Mouse (Mus musculus) heart, embryonic 10.5 days (tissue): ENCODE data around the gene Epb41l2. TPM values are rescaled to one million over a fixed set of nuclear protein-coding genes. Genes with fewer than 3 reads are reported as not detected.

Experiments
- DNase-seq: peaks from one replicate; pipeline ENCODE4 v3.0.0-alpha.2; 2017; ENCODE audit warnings: low spot score
- H3K27ac ChIP-seq: fragments of 300-500 bp; sonication (generic); 2 replicates; pipeline ENCODE4 v1.5.1; 2016; ENCODE audit warnings: mild to moderate bottlenecking
- H3K27me3 ChIP-seq: fragments of 300-500 bp; sonication (generic); 2 replicates; pipeline ENCODE4 v1.6.1; 2016; ENCODE audit warnings: mild to moderate bottlenecking; ENCODE audit not compliant: poor library complexity, insufficient read depth, severe bottlenecking
- H3K36me3 ChIP-seq: fragments of 300-500 bp; sonication (generic); 2 replicates; pipeline ENCODE4 v1.6.1; 2016; ENCODE audit warnings: mild to moderate bottlenecking, moderate library complexity
- H3K4me1 ChIP-seq: fragments of 300-500 bp; sonication (generic); 2 replicates; pipeline ENCODE4 v1.6.1; 2016; ENCODE audit warnings: mild to moderate bottlenecking
- H3K4me3 ChIP-seq: fragments of 300-500 bp; sonication (generic); 2 replicates; pipeline ENCODE4 v1.5.1; 2016; ENCODE audit warnings: mild to moderate bottlenecking, moderate library complexity
- H3K9me3 ChIP-seq: fragments of 300-500 bp; sonication (generic); 2 replicates; pipeline ENCODE4 v1.6.1; 2016; ENCODE audit warnings: mild to moderate bottlenecking, moderate library complexity
- WGBS: fragments of 180-500 bp; shearing (Covaris S2); methylation state at CpG from one replicate; pipeline ENCODE4 v1.1.7; 2016; 5-methylcytosine and 5-hydroxymethylcytosine counted together
- polyA plus RNA-seq: library from polyadenylated mRNA; unstranded; fragments of >200 nt; fragmentation: Nextera tagmentation; extraction: Ambion mirVana; gene quantifications from 2 replicates; pipeline ENCODE4 v1.2.1, GENCODE M21; 2016

Epb41l2 gene
- polyA plus RNA-seq, 1 experiment from 2014 or later, result 55.6 TPM

- Histone ChIP-seq H3K27me3 (no peaks in the 10 kb centered on the region), H3K4me1 (peaks cover 31% of the 10 kb centered on the region), H3K9me3 (no peaks in the 10 kb centered on the region), H3K36me3 (no peaks in the 10 kb centered on the region), H3K4me3 (no peak overlapping the region), H3K27ac (no peak overlapping the region)
- DNase-seq, result no peak
- WGBS, result 53% methylated on average over 14 of the region's 14 CpGs
Observed at GRCm38 (mm10) chr10:25408136-25408650, 48.6 kb downstream of the Epb41l2 start.

DNA sequence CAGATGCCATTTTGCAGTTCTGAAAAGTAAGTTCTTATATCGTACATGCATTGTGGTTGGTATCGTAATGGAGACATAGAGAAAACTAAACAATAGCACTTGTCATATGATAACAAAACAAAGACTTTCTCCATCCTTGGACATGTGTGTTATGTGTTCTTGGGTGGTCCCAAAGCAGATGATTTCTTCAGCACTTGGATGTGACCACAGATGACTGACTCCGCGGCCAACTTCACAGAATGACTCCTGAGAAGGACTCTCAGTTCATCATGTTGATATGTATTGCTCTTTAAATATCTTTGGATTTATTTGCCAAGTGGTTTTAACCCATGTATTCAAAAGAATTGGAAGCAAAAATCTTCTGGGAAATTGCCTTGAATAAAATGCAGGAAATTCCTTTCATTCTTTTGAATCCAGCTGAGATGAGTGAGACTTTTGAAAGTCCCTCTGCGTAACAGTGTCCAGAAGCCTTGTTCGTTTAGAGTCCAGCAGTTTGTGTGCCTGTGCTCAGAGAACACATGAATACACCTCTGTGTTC, 52.3 kb downstream of the Epb41l2 start:
- no peak for DNase-seq
- Histone ChIP-seq H3K9me3 (no peaks in the 10 kb centered on the region), H3K27me3 (no peaks in the 10 kb centered on the region), H3K4me3 (no peak overlapping the region), H3K36me3 (no peaks in the 10 kb centered on the region), H3K27ac (no peak overlapping the region), H3K4me1 (peaks cover 14% of the 10 kb centered on the region)
- WGBS, result 70% methylated on average over 6 of the region's 6 CpGs

DNA sequence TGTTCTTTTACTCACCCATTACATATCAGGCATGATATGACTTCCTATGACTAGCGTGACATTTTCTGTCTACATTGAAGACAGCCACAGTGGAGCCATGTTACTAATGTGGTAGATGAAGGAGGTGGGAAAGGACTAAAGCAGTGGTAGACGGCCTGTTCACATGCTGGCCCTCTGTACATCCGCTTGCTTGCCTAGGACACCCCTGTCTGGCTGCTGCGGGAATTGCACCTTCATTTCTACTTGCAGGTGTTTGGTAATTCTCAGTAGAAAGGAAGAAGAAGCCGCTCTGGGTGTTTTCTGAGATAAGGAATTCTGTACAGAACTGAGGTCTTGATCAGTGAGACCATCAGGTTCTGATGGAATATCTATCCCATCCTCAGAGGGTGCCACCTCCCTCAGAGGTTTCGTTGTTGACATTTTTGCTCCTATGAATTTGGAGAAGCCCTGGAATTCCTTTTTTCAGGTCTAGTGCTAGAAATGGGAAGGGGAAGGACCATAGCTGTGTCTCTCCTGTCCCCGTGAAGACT, 55.7 kb downstream of the Epb41l2 start:
- H3K4me3 ChIP-seq, result no peak overlapping the region
- 74% methylated on average over 7 of the region's 7 CpGs for WGBS
- H3K4me1 ChIP-seq, result no peaks in the 10 kb centered on the region
- 0 out of 2 replicates have a peak, but pooled peaks cover 2% of the 10 kb centered on the region for H3K36me3 ChIP-seq
- no peaks in the 10 kb centered on the region for H3K9me3 ChIP-seq
- no peak for DNase-seq
- H3K27ac ChIP-seq, result no peak overlapping the region
- H3K27me3 ChIP-seq, result no peaks in the 10 kb centered on the region

DNA sequence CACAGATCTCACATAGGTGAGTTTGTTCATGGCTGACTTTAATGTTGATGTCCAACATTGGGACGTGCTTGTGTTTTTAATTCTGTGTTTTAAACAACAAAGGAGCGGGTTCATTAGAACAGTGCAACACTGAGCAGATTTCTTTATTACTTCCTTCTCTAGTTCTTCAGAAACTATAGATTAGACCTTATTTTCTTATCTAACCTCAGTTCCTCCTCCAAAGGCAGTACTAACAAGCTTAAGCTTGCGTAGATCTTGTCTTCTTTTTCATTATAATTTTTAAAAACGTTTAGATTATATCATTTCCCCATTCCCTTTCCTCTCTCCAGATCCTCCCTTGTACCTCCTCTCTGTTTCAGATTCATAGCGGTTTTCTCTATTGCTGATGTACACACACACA, 57.1 kb downstream of the Epb41l2 start:
- H3K27ac ChIP-seq, result no peak overlapping the region
- no peaks in the 10 kb centered on the region for H3K27me3 ChIP-seq
- H3K4me3 ChIP-seq, result no peak overlapping the region
- no peaks in the 10 kb centered on the region for H3K4me1 ChIP-seq
- H3K36me3 ChIP-seq, result 0 out of 2 replicates have a peak, but pooled peaks cover 2% of the 10 kb centered on the region
- WGBS, result 78% methylated on average over 5 of the region's 5 CpGs
- no peak for DNase-seq
- no peaks in the 10 kb centered on the region for H3K9me3 ChIP-seq

GRCm38 (mm10) chr10:25426058-25426457, 66.5 kb downstream of the Epb41l2 start:
- peak overlapping the region; percentile 86; the same call in 1 of the 2 replicates for H3K27ac ChIP-seq
- no peak overlapping the region for H3K4me3 ChIP-seq
- no peaks in the 10 kb centered on the region for H3K27me3 ChIP-seq
- DNase-seq, result peak; percentile 72
- H3K9me3 ChIP-seq, result no peaks in the 10 kb centered on the region
- peaks cover 45% of the 10 kb centered on the region for H3K4me1 ChIP-seq
- WGBS, result 4% methylated on average over 1 of the region's 1 CpGs
- H3K36me3 ChIP-seq, result no peaks in the 10 kb centered on the region

GRCm38 (mm10) chr10:25426814-25427213, 67.2 kb downstream of the Epb41l2 start:
- Histone ChIP-seq H3K36me3 (no peaks in the 10 kb centered on the region), H3K9me3 (no peaks in the 10 kb centered on the region), H3K4me3 (peak overlapping the region; percentile 33; the same call in 1 of the 2 replicates), H3K27ac (peak overlapping the region; percentile 86), H3K27me3 (no peaks in the 10 kb centered on the region), H3K4me1 (peaks cover 52% of the 10 kb centered on the region)
- peak; percentile 77 for DNase-seq
- WGBS, result 20% methylated on average over 4 of the region's 4 CpGs

- Histone ChIP-seq H3K4me3 (peak overlapping the region; percentile 33), H3K27me3 (no peaks in the 10 kb centered on the region), H3K4me1 (peaks cover 59% of the 10 kb centered on the region), H3K9me3 (no peaks in the 10 kb centered on the region), H3K36me3 (no peaks in the 10 kb centered on the region), H3K27ac (peak overlapping the region; percentile 86)
- WGBS, result 3% methylated on average over 7 of the region's 7 CpGs
- DNase-seq, result peak; percentile 80
Observed at GRCm38 (mm10) chr10:25427523-25427922, 67.9 kb downstream of the Epb41l2 start.

DNA sequence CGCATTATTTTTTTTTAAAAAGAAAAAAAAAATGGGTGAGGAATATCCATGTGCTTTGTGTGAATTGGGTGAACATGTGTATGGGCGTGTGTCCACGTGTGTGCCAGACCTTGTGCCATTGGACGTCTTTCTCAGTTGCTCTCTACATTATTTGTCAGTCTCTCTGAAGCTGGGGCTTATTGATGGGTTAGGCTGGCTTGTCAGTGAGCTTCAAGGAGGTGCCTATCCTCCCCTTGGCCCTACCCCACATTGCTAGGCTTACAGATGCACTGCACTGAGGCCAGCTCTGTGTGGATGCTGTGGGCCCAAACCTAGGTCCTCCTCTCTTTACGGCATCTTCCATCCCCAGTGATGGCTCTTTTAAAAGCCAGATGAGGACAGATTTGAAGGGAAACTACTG, 69.1 kb downstream of the Epb41l2 start:
- no peak overlapping the region for H3K27ac ChIP-seq
- WGBS, result 81% methylated on average over 5 of the region's 5 CpGs
- peak; percentile 43 for DNase-seq
- peaks cover 70% of the 10 kb centered on the region for H3K4me1 ChIP-seq
- H3K4me3 ChIP-seq, result no peak overlapping the region
- H3K9me3 ChIP-seq, result no peaks in the 10 kb centered on the region
- no peaks in the 10 kb centered on the region for H3K27me3 ChIP-seq
- no peaks in the 10 kb centered on the region for H3K36me3 ChIP-seq

GRCm38 (mm10) chr10:25429346-25429745, 69.7 kb downstream of the Epb41l2 start:
- no peaks in the 10 kb centered on the region for H3K9me3 ChIP-seq
- peak overlapping the region; percentile 37; the same call in 1 of the 2 replicates for H3K27ac ChIP-seq
- peaks cover 76% of the 10 kb centered on the region for H3K4me1 ChIP-seq
- H3K27me3 ChIP-seq, result no peaks in the 10 kb centered on the region
- peak; percentile 64 for DNase-seq
- H3K36me3 ChIP-seq, result no peaks in the 10 kb centered on the region
- no peak overlapping the region for H3K4me3 ChIP-seq
- 81% methylated on average over 4 of the region's 4 CpGs for WGBS

DNA sequence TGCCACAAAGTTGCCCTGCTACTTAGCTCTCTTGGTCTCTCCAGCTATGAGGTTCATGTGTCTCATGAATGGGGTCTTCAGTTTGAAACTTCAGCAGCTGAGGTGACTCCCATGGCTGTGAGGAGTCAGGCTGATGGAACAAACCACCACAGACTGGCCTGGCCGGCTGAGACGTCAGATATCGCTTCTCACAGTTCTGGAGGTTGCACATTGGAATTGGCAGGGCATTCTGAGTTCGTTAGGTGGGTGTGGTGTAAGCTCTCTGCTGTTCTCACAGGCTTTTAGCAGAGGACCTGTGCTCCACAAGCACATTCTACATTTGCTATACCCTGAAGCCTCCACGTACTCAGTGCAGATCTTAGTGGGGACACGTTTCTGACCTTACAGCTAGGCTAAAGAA, 71.3 kb downstream of the Epb41l2 start:
- WGBS, result 14% methylated on average over 6 of the region's 6 CpGs
- peaks cover 85% of the 10 kb centered on the region for H3K4me1 ChIP-seq
- DNase-seq, result peak; percentile 75
- peak overlapping the region; percentile 22; the same call in 1 of the 2 replicates for H3K4me3 ChIP-seq
- H3K36me3 ChIP-seq, result no peaks in the 10 kb centered on the region
- no peaks in the 10 kb centered on the region for H3K27me3 ChIP-seq
- no peaks in the 10 kb centered on the region for H3K9me3 ChIP-seq
- H3K27ac ChIP-seq, result peak overlapping the region; percentile 80

GRCm38 (mm10) chr10:25432351-25432750, 72.8 kb downstream of the Epb41l2 start:
- no peaks in the 10 kb centered on the region for H3K36me3 ChIP-seq
- peaks cover 70% of the 10 kb centered on the region for H3K4me1 ChIP-seq
- H3K27me3 ChIP-seq, result no peaks in the 10 kb centered on the region
- peak; percentile 81 for DNase-seq
- WGBS, result 17% methylated on average over 10 of the region's 10 CpGs
- H3K27ac ChIP-seq, result peak overlapping the region; percentile 78
- H3K9me3 ChIP-seq, result no peaks in the 10 kb centered on the region
- peak overlapping the region; percentile 36 for H3K4me3 ChIP-seq

- WGBS, result 14% methylated on average over 5 of the region's 5 CpGs
- DNase-seq, result peak; percentile 77
- Histone ChIP-seq H3K4me1 (peaks cover 64% of the 10 kb centered on the region), H3K36me3 (no peaks in the 10 kb centered on the region), H3K9me3 (no peaks in the 10 kb centered on the region), H3K27ac (peak overlapping the region; percentile 78), H3K27me3 (no peaks in the 10 kb centered on the region), H3K4me3 (peak overlapping the region; percentile 36)
Observed at GRCm38 (mm10) chr10:25432938-25433337, 73.3 kb downstream of the Epb41l2 start.

DNA sequence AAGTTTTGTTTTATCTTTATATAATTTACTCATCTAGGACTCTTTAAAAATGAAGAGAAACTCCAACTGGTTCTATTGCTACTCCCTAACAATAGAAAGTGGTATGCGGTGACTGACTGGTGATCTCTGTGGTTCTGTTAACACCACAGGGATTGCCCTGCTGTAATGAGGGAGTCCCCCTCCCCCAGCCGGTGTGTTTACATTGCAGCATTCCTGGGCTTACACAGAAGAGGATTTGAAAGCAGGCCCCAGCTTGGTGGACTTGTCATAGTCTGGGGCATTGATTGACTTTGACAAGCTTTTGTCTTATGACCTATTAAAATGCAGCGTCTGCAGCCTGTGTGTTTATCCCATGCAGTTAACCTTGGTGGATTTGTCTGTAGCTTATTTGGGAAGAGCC, 73.9 kb downstream of the Epb41l2 start:
- Histone ChIP-seq H3K27ac (peak overlapping the region; percentile 78), H3K4me1 (peaks cover 60% of the 10 kb centered on the region), H3K27me3 (no peaks in the 10 kb centered on the region), H3K9me3 (no peaks in the 10 kb centered on the region), H3K4me3 (peak overlapping the region; percentile 36; the same call in 1 of the 2 replicates), H3K36me3 (no peaks in the 10 kb centered on the region)
- DNase-seq, result peak; percentile 76
- 7% methylated on average over 3 of the region's 3 CpGs for WGBS
